Mouse (Mus musculus): ENCODE results near the gene Arhgef10l.

The Arhgef10l gene

GRCm38 (mm10) chr4:140693513-140693912, 27.7 kb upstream of the Arhgef10l start:
- no peak for DNase-seq

GRCm38 (mm10) chr4:140691481-140691880, 25.7 kb upstream of the Arhgef10l start:
- no peak for DNase-seq

GRCm38 (mm10) chr4:140689873-140690655, 24.3 kb upstream of the Arhgef10l start:
- no peak for DNase-seq

- DNase-seq, result no peak
These were observed 23.1 kb upstream of the Arhgef10l start for GRCm38 (mm10) chr4:140688826-140689425.

GRCm38 (mm10) chr4:140688044-140688825, 22.4 kb upstream of the Arhgef10l start:
- DNase-seq, result no peak

GRCm38 (mm10) chr4:140684881-140685303, 19.1 kb upstream of the Arhgef10l start:
- DNase-seq, result no peak

GRCm38 (mm10) chr4:140684141-140684871, 18.5 kb upstream of the Arhgef10l start:
- peak; percentile 79 for DNase-seq

GRCm38 (mm10) chr4:140683608-140684007, 17.8 kb upstream of the Arhgef10l start:
- DNase-seq, result no peak

- DNase-seq, result no peak
These were observed 15.1 kb upstream of the Arhgef10l start for GRCm38 (mm10) chr4:140680731-140681397.

GRCm38 (mm10) chr4:140679723-140680380, 14.0 kb upstream of the Arhgef10l start:
- DNase-seq, result peak; percentile 93

- DNase-seq, result peak; percentile 45
These were observed 13.2 kb upstream of the Arhgef10l start for GRCm38 (mm10) chr4:140679038-140679437.

GRCm38 (mm10) chr4:140674345-140674926, 8.6 kb upstream of the Arhgef10l start:
- DNase-seq, result peak; percentile 92

- no peak for DNase-seq
These were observed 7.9 kb upstream of the Arhgef10l start for GRCm38 (mm10) chr4:140673527-140674264.

GRCm38 (mm10) chr4:140667802-140668201, 2.0 kb upstream of the Arhgef10l start:
- no peak for DNase-seq

GRCm38 (mm10) chr4:140665053-140665452, 759 bp downstream of the Arhgef10l start:
- DNase-seq, result no peak

- DNase-seq, result no peak
These were observed 2.8 kb downstream of the Arhgef10l start for GRCm38 (mm10) chr4:140662882-140663585.

- no peak for DNase-seq
These were observed 3.4 kb downstream of the Arhgef10l start for GRCm38 (mm10) chr4:140662453-140662852.

- no peak for DNase-seq
These were observed 4.3 kb downstream of the Arhgef10l start for GRCm38 (mm10) chr4:140661406-140662022.

Measured in lung, postnatal 10 days (tissue).